Mouse (Mus musculus) liver, adult 2 months (tissue): ENCODE data around the gene Slc19a2.

Experiments used
- CTCF ChIP-seq: fragments of 200-500 bp; IDR thresholded peaks from 2 replicates; pipeline ENCODE4 v1.5.1; 2011; ENCODE audit warnings: low read depth, low read length, control low read depth
- POLR2A ChIP-seq: fragments of 200-500 bp; IDR thresholded peaks from 2 replicates; pipeline ENCODE4 v1.6.1; 2011; ENCODE audit warnings: low read length, control low read depth; ENCODE audit not compliant: insufficient read depth; ENCODE audit errors: extremely low read depth

GRCm38 (mm10) chr1:164314085-164314484 is 65.2 kb downstream of the Slc19a2 start:
- TF ChIP-seq CTCF, result no peak
- no peak for TF ChIP-seq POLR2A
